Mouse (Mus musculus) skeletal muscle tissue, adult 2 months (tissue): ENCODE measurements around the gene Igsf23.
"Not testable (repeated sequence)": the region's sequence is repeated elsewhere in the genome, so short reads cannot be mapped to it uniquely, and the experiment has no call there.

Source experiments
- DNase-seq: peaks from one replicate; pipeline ENCODE4 v3.0.0-alpha.2; 2012; ENCODE audit warnings: low read depth, low spot score

The Igsf23 gene

DNA sequence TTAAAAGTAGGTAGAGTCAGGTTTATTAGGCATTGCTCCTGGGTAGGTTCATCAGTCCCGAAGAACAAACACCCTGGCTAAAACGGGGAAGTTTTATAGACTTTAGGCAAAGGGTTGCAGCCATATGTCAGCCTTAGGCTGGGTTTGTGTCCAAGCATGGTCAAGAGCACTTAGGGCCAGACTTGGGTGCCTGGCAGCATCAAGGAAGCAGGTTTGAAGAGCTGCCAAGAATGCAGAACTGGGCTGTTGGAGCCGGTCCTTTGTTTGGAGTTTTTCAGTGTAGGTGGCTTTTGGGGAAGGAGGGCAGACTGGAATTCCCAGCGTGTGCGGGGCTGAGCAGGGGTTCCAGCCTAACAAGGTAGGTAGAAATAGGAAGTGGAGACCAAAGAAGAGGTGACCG is 14.6 kb downstream of the Igsf23 start:
- DNase-seq: no peak

DNA sequence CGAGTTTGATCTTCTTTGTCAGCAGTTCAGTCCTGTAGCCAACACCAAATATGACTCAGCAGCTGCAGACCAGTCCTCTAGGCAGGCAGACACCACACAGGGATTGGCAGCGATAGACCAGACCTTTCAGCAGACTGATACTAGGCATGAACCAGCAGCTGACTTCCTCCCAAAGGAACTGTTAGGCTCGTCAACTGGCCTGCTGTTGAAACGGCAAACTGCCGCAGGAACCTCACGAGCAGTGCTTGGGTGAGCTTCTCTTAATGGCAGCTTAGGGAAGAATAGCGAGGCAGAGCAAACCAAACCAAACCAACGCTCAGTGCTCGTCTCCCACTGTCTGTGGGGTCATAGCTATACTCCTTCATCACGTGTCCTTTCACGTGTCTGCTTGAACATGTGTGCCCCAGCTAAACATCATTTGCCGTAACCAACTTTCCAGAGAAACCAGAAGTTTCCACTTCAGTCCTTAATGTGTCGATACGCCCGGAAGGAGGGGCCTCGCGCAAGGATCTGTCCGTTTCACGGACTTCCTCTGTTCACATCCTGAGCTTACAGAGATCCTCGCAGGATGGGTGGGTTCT is 15.3 kb downstream of the Igsf23 start:
- peak; percentile 27 for DNase-seq

GRCm38 (mm10) chr7:19932877-19933809 is 17.4 kb downstream of the Igsf23 start:
- DNase-seq: peak; percentile 83

DNA sequence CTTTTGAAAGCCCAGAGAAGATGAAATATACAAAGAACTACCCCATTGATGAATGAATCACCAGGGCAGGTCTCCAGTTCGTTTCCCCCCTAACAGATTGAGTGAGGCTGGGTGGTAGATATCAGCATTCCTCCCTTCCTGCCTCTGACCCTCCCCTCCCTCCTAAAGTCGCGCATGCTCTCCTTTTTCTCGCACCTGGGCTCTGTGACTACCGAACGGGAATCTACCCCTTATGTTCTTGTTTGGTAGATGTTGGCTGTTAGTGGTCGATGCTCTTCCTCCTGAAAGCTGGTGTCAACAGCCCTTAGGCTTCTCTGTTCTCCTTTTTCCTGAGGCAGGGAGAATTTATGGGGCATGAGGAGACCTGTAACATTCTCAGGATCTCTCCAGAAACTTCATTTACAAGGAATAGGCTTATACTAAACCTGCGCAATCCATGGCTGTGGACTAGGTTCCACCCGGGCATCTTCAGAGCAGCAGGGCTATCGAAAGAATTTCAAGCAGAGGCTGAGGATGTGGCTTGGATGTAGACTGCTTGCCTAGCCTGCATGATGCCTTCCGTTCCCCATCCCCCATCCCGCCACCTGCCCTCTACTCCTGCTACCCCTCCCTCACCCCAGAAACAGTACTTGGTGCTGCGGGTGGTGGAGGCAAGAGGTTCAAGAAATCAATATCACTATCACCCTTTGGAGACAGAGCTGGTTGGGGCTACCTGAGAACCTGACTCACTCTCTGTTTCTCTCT is 18.3 kb downstream of the Igsf23 start:
- DNase-seq: no peak

- not testable (repeated sequence) for DNase-seq
These were observed 20.1 kb downstream of the Igsf23 start for GRCm38 (mm10) chr7:19930481-19930880.

DNA sequence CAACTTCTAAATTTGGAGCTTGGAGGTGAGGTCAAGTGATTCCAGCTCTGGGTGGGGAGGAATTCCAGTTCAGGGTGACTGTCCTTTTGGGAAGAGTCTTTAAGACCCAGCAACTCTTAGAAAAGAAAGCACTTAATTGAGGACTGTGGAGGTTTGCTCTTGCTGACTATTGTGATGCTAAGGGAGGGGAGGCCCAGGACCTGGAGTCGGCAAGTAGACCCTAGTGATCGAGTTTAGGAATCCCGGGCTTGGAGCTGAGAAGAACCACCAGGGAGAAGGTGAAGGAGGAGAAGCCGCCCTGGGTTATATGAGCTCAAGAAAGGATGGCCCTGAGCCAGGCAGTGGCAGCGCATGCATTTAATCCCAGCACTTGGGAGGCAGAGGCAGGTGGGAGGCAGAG is 22.1 kb downstream of the Igsf23 start:
- DNase-seq: no peak

DNA sequence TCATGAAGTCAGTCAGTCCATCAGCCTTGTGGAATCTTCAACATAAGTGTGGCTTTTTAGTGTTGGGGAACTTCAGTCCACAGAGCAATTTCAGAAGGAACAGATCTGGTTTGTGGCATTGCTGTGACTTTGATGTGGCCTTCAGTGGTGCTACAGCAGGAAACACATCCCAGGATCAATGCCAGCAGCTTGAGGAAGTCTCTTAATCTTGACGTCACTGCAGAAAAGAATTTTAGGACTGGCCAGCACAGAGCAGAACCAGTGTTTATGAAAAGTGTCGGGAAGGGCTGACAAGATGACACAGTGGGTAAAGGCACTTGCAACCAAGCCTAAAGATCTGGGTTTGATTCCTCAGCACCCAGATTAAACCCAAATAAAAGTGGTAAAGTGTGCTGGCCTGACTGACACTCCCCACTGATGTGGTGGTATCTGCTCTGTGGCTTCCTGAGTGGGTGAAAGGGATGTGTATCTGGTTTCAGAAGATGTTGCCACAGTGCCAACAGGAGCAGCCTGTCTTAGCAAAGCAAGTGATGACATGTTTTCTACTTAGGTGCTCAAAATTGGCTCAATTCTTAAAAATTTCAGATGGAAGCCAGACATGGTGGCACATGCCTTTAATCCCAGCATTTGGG is 23.6 kb downstream of the Igsf23 start:
- DNase-seq: no peak

- DNase-seq: no peak
These were observed 25.2 kb downstream of the Igsf23 start for GRCm38 (mm10) chr7:19925376-19925775.

- DNase-seq: no peak
These were observed 26.8 kb downstream of the Igsf23 start for GRCm38 (mm10) chr7:19923797-19924196.

DNA sequence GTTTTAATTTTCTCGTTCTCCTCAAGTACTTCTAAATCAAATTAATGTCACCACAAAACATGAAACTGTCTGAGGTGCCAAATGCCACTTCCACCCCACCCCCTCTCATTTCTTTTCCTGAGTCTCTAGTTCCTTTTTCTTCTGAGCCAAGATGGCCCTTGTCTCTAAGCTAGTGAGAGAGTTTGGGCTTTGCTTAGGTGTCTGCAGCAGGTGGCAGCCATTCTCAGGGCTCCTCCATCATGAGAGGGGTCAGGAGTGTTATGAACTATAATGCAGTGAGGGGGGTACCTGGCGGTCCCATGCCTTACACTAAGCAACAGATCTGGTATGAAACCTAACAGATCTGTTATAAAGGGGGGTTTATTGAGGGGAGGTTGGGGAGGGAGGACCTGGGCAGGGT is 27.2 kb downstream of the Igsf23 start:
- DNase-seq: no peak

GRCm38 (mm10) chr7:19920506-19921261 is 29.9 kb downstream of the Igsf23 start, which contains the start of gene Pvr:
Gene Pvr (minus strand): TSS chr7:19921160.
- DNase-seq: peak; percentile 61

DNA sequence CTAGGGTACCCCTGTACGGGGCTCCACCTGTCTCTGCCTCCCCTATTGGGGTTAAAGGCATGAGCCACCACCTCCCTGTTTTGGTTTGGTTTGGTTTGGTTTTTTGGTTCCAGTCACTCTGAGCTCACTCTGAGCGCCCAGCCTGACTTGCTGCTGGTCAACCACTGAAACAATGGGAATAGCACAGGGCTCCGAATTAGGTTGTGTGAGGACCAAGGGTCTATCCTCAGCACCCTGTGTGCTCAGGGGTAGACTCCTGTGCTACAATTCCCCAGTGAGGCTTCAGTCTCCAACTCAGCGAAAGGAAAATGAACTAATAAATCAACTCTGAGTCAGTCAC is 30.4 kb downstream of the Igsf23 start:
- no peak for DNase-seq

GRCm38 (mm10) chr7:19914558-19914957 is 36.0 kb downstream of the Igsf23 start:
- DNase-seq: no peak

DNA sequence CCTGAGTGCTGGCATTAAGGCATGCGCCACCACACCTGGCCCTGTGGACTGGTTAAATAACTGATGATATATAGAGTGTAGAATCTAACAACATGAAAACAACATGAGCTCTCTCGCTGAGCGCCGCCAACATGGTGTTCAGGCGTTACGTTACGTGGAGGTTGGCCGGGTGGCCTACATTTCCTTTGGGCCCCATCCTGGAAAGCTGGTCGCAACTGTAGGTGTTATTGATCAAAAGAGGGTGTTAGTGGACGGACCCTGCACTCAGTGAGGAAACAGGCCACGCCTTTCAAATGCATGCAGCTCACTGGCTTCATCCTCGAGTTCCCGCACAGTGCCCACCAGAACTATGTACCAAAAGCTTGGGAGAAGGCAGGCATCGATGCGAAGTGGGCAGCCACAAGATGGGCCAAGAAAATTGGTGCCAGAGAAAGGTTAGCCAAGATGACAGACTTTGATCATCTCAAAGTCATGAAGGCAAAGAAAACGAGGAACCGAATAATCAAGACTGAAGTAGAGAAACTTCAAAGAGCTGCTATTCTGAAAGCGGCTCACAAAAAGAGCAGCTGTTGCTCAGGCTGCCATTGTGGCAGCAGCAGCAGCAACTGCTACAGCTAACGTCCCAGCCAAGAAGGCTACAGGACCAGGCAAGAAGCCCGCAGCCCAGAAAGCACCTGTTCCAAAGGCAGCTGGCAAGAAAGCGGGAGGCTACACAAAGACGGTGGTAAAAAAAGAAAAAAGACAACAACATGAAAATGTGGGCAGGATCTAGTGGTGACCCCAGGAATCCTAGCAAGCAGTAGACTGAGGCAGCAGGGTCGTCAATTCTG is 38.6 kb downstream of the Igsf23 start:
- DNase-seq: peak; percentile 33

DNA sequence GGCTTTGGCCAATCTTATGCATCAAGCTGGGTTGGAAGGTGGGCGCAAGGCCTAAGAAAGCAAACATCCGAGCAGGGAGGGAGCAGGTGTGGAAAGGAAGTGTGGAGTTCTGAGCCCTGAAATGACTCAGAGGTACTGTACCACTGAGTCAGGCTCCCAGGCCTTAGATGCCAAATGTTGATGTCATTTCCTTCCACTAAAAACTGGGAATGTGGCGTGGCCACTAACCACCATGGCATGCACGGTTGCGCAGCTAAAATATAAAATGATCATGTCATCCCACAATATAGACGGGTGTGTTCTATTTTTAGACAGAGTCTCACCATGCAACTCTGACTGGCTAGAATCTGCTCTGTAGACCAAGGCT is 39.3 kb downstream of the Igsf23 start:
- no peak for DNase-seq

- peak; percentile 65 for DNase-seq
These were observed 39.9 kb downstream of the Igsf23 start for GRCm38 (mm10) chr7:19910421-19911291.

- DNase-seq: no peak
These were observed 60.7 kb downstream of the Igsf23 start for GRCm38 (mm10) chr7:19889881-19890280.

DNA sequence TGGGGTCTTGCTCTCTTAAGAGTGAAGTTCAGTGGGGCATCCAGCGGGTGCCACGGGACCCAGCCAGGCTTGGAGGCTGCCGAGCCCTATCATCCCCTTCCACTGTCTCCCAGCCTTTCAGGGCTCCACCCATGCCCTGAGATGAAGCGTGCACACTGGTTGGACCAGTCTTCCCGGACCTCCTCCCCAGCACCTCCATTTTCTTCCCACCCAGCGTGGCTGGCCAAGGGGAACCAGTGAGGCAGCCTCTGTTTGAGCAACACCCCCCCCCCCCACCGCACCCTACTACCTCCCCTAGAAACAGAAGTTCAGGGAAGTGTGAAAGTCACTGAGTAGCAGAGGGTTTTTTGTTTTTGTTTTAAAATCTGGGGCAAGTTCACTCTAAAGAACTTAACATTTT is 62.7 kb downstream of the Igsf23 start, which contains the start of gene Ceacam19:
TSS of gene Ceacam19 (minus strand) at position 117 of the 400 bp plus-strand sequence.
- DNase-seq: no peak
